Mouse (Mus musculus): ENCODE measurements at regions not wholly inside any gene's neighbourhood (a gene's known extent, or its start where the extent isn't known, plus 50 kb on each side); places are given as distances from the start of the nearest gene placed in this dataset.
"Not testable (repeated sequence)": the region's sequence is repeated elsewhere in the genome, so short reads cannot be mapped to it uniquely, and the experiment has no call there.

GRCm38 (mm10) chr6:7374629-7375028 is 180.1 kb upstream of the Tac1 start:
- no peaks in the 10 kb centered on the region for H3K4me1 ChIP-seq (ENCODE audit: insufficient read depth, low read depth, low read length)
- no peak overlapping the region for H3K4me2 ChIP-seq (replicated peaks; ENCODE audit: low read depth, low read length)
- no peak for TF ChIP-seq EP300 (IDR thresholded peaks at IDR 0.05)
- TF ChIP-seq CTCF (IDR thresholded peaks at IDR 0.05): no peak
- no peak overlapping the region for H3K4me3 ChIP-seq (ENCODE audit: low read depth, low read length)
- ATAC-seq: no peak
- no peaks in the 10 kb centered on the region for H3K9me3 ChIP-seq (ENCODE audit: low read length)
- H3K27ac ChIP-seq (ENCODE audit: low read length): no peak overlapping the region
- no peaks in the 10 kb centered on the region for H3K36me3 ChIP-seq (ENCODE audit: insufficient read depth, low read length)
- H3K27me3 ChIP-seq (replicated peaks; ENCODE audit: insufficient read depth, low read length): no peaks in the 10 kb centered on the region
- no peak for DNase-seq (ENCODE audit: low spot score)
- H3K9ac ChIP-seq (replicated peaks; ENCODE audit: low read depth): no peak overlapping the region
- 38% methylated on average over 4 of the region's 4 CpGs for WGBS

DNA sequence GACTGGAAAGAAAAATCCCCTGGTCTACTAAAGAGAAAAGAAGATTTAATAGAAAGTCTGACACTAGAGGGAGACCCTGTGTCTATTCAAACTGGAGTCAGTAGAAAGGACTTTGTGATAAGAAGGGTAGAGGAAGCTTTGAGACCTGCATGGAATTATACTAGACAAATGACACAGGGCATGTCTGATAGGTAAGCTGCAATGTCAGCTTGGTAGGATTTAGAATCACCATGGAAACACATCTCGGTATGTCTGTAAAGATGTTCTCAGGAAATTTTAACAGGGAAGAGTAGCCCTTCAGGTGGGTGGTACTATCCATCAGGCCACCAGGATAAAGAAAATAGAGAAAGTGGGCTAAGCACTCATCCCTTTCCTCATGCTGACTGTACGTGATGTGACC is 178.8 kb upstream of the Tac1 start:
- 91% methylated on average over 2 of the region's 2 CpGs for WGBS
- ATAC-seq: no peak
- no peaks in the 10 kb centered on the region for H3K36me3 ChIP-seq (ENCODE audit: insufficient read depth, low read length)

GRCm38 (mm10) chr6:7378651-7379050 is 176.0 kb upstream of the Tac1 start:
- no peak overlapping the region for H3K9ac ChIP-seq (replicated peaks; ENCODE audit: low read depth)
- DNase-seq (ENCODE audit: low spot score): no peak
- H3K4me3 ChIP-seq (ENCODE audit: low read depth, low read length): no peak overlapping the region
- no peak overlapping the region for H3K27ac ChIP-seq (ENCODE audit: low read length)
- no peaks in the 10 kb centered on the region for H3K36me3 ChIP-seq (ENCODE audit: insufficient read depth, low read length)
- 50% methylated on average over 5 of the region's 5 CpGs for WGBS
- H3K9me3 ChIP-seq (ENCODE audit: low read length): no peaks in the 10 kb centered on the region
- H3K27me3 ChIP-seq (replicated peaks; ENCODE audit: insufficient read depth, low read length): no peaks in the 10 kb centered on the region
- ATAC-seq: no peak
- H3K4me1 ChIP-seq (ENCODE audit: insufficient read depth, low read depth, low read length): no peaks in the 10 kb centered on the region
- TF ChIP-seq EP300 (IDR thresholded peaks at IDR 0.05): no peak
- TF ChIP-seq CTCF (IDR thresholded peaks at IDR 0.05): no peak
- H3K4me2 ChIP-seq (replicated peaks; ENCODE audit: low read depth, low read length): no peak overlapping the region

More for the DNA sequence above, 178.8 kb upstream of the Tac1 start:
- TF ChIP-seq CTCF (IDR thresholded peaks at IDR 0.05): no peak
- Histone ChIP-seq H3K27ac (ENCODE audit: low read length) (no peak overlapping the region), H3K4me3 (ENCODE audit: low read depth, low read length) (no peak overlapping the region), H3K27me3 (replicated peaks; ENCODE audit: insufficient read depth, low read length) (no peaks in the 10 kb centered on the region), H3K4me2 (replicated peaks; ENCODE audit: low read depth, low read length) (no peak overlapping the region), H3K4me1 (ENCODE audit: insufficient read depth, low read depth, low read length) (no peaks in the 10 kb centered on the region), H3K9ac (replicated peaks; ENCODE audit: low read depth) (no peak overlapping the region), H3K9me3 (ENCODE audit: low read length) (no peaks in the 10 kb centered on the region)
- no peak for DNase-seq (ENCODE audit: low spot score)

GRCm38 (mm10) chr6:7424731-7425130 is 129.9 kb upstream of the Tac1 start:
- Histone ChIP-seq H3K9me3 (ENCODE audit: low read length) (no peaks in the 10 kb centered on the region), H3K4me1 (ENCODE audit: insufficient read depth, low read depth, low read length) (no peaks in the 10 kb centered on the region), H3K9ac (replicated peaks; ENCODE audit: low read depth) (no peak overlapping the region), H3K27me3 (replicated peaks; ENCODE audit: insufficient read depth, low read length) (no peaks in the 10 kb centered on the region), H3K4me3 (ENCODE audit: low read depth, low read length) (no peak overlapping the region), H3K4me2 (replicated peaks; ENCODE audit: low read depth, low read length) (no peak overlapping the region), H3K36me3 (ENCODE audit: insufficient read depth, low read length) (no peaks in the 10 kb centered on the region), H3K27ac (ENCODE audit: low read length) (no peak overlapping the region)
- DNase-seq (ENCODE audit: low spot score): no peak
- ATAC-seq: no peak
- 33% methylated on average over 2 of the region's 2 CpGs for WGBS
- TF ChIP-seq CTCF (IDR thresholded peaks at IDR 0.05): no peak

- TF ChIP-seq CTCF (IDR thresholded peaks at IDR 0.05) (no peak), EP300 (IDR thresholded peaks at IDR 0.05) (no peak)
- 51% methylated on average over 3 of the region's 3 CpGs for WGBS
- no peaks in the 10 kb centered on the region for H3K4me1 ChIP-seq (ENCODE audit: insufficient read depth, low read depth, low read length)
These were observed 113.0 kb upstream of the Tac1 start for GRCm38 (mm10) chr6:7441725-7442124.

DNA sequence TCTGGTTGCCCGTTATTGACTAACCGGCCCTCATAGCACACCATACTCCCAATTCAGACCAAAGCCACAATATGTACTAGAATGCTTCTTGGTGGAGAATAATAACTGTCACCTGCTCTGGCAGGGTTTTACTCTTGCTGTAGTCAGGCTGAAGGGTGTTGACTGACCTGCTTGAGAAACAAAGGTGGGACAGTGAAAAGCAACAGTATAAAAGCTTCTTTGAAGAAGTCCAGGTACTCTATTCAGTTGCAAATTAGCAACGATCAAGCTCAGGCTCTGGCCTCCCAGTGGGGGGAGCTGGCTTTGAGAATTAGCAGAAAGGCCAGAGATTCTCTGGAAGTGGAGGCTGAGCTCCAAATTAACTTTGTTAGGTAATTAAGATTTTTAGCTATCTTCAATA is 112.4 kb upstream of the Tac1 start:
- H3K27me3 ChIP-seq (replicated peaks; ENCODE audit: insufficient read depth, low read length); H3K36me3 ChIP-seq (ENCODE audit: insufficient read depth, low read length); ATAC-seq; H3K27ac ChIP-seq (ENCODE audit: low read length); H3K9ac ChIP-seq (replicated peaks; ENCODE audit: low read depth); H3K4me2 ChIP-seq (replicated peaks; ENCODE audit: low read depth, low read length); DNase-seq (ENCODE audit: low spot score); H3K4me3 ChIP-seq (ENCODE audit: low read depth, low read length); H3K9me3 ChIP-seq (ENCODE audit: low read length); H3K4me1 ChIP-seq (ENCODE audit: insufficient read depth, low read depth, low read length): not testable (repeated sequence)
- WGBS: 73% methylated on average over 3 of the region's 3 CpGs

More at GRCm38 (mm10) chr6:7441725-7442124, 113.0 kb upstream of the Tac1 start:
- no peak overlapping the region for H3K4me3 ChIP-seq (ENCODE audit: low read depth, low read length)
- no peaks in the 10 kb centered on the region for H3K27me3 ChIP-seq (replicated peaks; ENCODE audit: insufficient read depth, low read length)
- no peaks in the 10 kb centered on the region for H3K36me3 ChIP-seq (ENCODE audit: insufficient read depth, low read length)
- H3K9me3 ChIP-seq (ENCODE audit: low read length): no peaks in the 10 kb centered on the region
- H3K9ac ChIP-seq (replicated peaks; ENCODE audit: low read depth): no peak overlapping the region
- DNase-seq (ENCODE audit: low spot score) (no peak), ATAC-seq (no peak)
- no peak overlapping the region for H3K4me2 ChIP-seq (replicated peaks; ENCODE audit: low read depth, low read length)
- H3K27ac ChIP-seq (ENCODE audit: low read length): no peak overlapping the region

DNA sequence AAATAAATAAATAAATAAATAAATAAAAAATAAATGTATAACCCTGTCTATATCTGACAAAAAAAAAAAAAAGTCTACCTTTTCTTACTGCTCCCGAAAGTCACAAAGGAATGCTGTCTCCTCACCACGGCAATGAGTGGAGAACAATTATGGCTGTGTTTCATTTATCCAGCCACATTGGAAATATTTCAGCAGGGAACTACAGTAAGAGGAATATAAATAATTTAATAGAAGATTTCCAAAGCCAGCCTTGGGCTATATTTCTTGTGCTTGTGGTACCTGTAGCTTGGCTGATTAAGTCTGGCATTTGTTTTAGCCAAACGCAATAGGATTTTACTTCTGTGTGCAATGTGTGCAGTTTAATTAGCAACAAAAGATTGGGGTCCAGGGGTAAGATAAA is 98.8 kb upstream of the Tac1 start:
- WGBS: 82% methylated on average over 3 of the region's 3 CpGs
- no peak overlapping the region for H3K4me3 ChIP-seq (ENCODE audit: low read depth, low read length)
- no peak for ATAC-seq
- DNase-seq (ENCODE audit: low spot score): no peak
- TF ChIP-seq CTCF (IDR thresholded peaks at IDR 0.05): no peak
- TF ChIP-seq EP300 (IDR thresholded peaks at IDR 0.05): no peak
- no peak overlapping the region for H3K4me2 ChIP-seq (replicated peaks; ENCODE audit: low read depth, low read length)
- no peaks in the 10 kb centered on the region for H3K9me3 ChIP-seq (ENCODE audit: low read length)
- no peak overlapping the region for H3K9ac ChIP-seq (replicated peaks; ENCODE audit: low read depth)
- no peaks in the 10 kb centered on the region for H3K36me3 ChIP-seq (ENCODE audit: insufficient read depth, low read length)
- no peaks in the 10 kb centered on the region for H3K27me3 ChIP-seq (replicated peaks; ENCODE audit: insufficient read depth, low read length)
- no peak overlapping the region for H3K27ac ChIP-seq (ENCODE audit: low read length)
- no peaks in the 10 kb centered on the region for H3K4me1 ChIP-seq (ENCODE audit: insufficient read depth, low read depth, low read length)
